Mouse (Mus musculus) erythroblast, embryonic 14.5 days (primary cell): ENCODE data around the gene Tmem163.

Experiments used
- GATA1 ChIP-seq: IDR thresholded peaks from 2 replicates; pipeline ENCODE4 v1.6.1; 2012; ENCODE audit warnings: low read length, inconsistent platforms, mixed read lengths
- TAL1 ChIP-seq: IDR thresholded peaks from 3 replicates; pipeline ENCODE4 v1.6.1; 2012; ENCODE audit warnings: low read length, inconsistent platforms, mixed read lengths

- TF ChIP-seq GATA1 (no peak), TAL1 (no peak)
Measured at GRCm38 (mm10) chr1:127608326-127608725, 71.0 kb downstream of the Tmem163 start.
